Mouse (Mus musculus) hindbrain, embryonic 14.5 days (tissue): ENCODE results near the gene Taf9. TPM values are rescaled to one million over a fixed set of nuclear protein-coding genes. Genes with fewer than 3 reads are reported as not detected.

Experiments used
- ATAC-seq: fragments of 200-750 bp; cut with Nextera tagmentation; 2 replicates; pipeline ENCODE4 v1.8.0; 2017; ENCODE audit warnings: moderate number of reproducible peaks, mild to moderate bottlenecking, moderate TSS enrichment, moderate library complexity; ENCODE audit not compliant: low FRiP score
- DNase-seq: peaks from one replicate; pipeline ENCODE4 v3.0.0-alpha.2; 2015; ENCODE audit warnings: low spot score
- H3K27ac ChIP-seq: fragments of 300-500 bp; sonication (generic); 2 replicates; pipeline ENCODE4 v1.5.1; 2014; ENCODE audit warnings: mild to moderate bottlenecking, moderate library complexity
- H3K27me3 ChIP-seq: fragments of 300-500 bp; sonication (generic); 2 replicates; pipeline ENCODE4 v1.6.1; 2014; ENCODE audit warnings: mild to moderate bottlenecking, low read length, mixed read lengths; ENCODE audit not compliant: control insufficient read depth, insufficient read depth
- H3K36me3 ChIP-seq: fragments of 300-500 bp; sonication (generic); replicated peaks from 2 replicates; pipeline ENCODE4 v1.6.1; 2014; ENCODE audit not compliant: control insufficient read depth, insufficient read depth
- H3K4me1 ChIP-seq: fragments of 300-500 bp; sonication (generic); replicated peaks from 2 replicates; pipeline ENCODE4 v1.6.1; 2014; ENCODE audit warnings: antibody characterized with exemption, low read length, mixed read lengths; ENCODE audit not compliant: control insufficient read depth, insufficient read depth
- H3K4me2 ChIP-seq: fragments of 300-500 bp; sonication (generic); replicated peaks from 2 replicates; pipeline ENCODE4 v1.6.1; 2014; ENCODE audit warnings: mild to moderate bottlenecking, moderate library complexity
- H3K4me3 ChIP-seq: fragments of 300-500 bp; sonication (generic); replicated peaks from 2 replicates; pipeline ENCODE4 v1.5.1; 2014; ENCODE audit warnings: mild to moderate bottlenecking, low read length
- H3K9ac ChIP-seq: fragments of 300-500 bp; sonication (generic); 2 replicates; pipeline ENCODE4 v1.6.1; 2014
- H3K9me3 ChIP-seq: fragments of 300-500 bp; sonication (generic); 2 replicates; pipeline ENCODE4 v1.6.1; 2016; ENCODE audit warnings: low read length; ENCODE audit not compliant: control insufficient read depth
- WGBS: fragments of 180-500 bp; shearing (Covaris S2); extraction: QIAGEN DNeasy Blood & Tissue Kit; methylation state at CpG from one replicate; pipeline ENCODE4 v1.1.7; 2014; 5-methylcytosine and 5-hydroxymethylcytosine counted together
- polyA plus RNA-seq: library from polyadenylated mRNA; unstranded; fragments of >200 nt; fragmentation: Nextera tagmentation; extraction: Ambion mirVana; gene quantifications from 2 replicates; pipeline ENCODE4 v1.2.1, GENCODE M21; 2014

The Taf9 gene
- polyA plus RNA-seq: 27.4 and 41.7 TPM in 2 replicates

GRCm38 (mm10) chr13:100651439-100652186 is at the start of gene Taf9:
Gene Taf9, plus strand, starts transcription at chr13:100651579.
- no peak for DNase-seq
- peak; percentile 75; the same call in 1 of the 2 replicates for ATAC-seq
- H3K9me3 ChIP-seq: no peaks in the 10 kb centered on the region
- WGBS: under 1% methylated on average over 61 of the region's 63 CpGs
- H3K4me3 ChIP-seq: peak within 1 kb of the TSS; percentile 96
- peaks cover 10% of the 10 kb centered on the region for H3K4me1 ChIP-seq
- peak within 1 kb of the TSS; percentile 97 for H3K27ac ChIP-seq
- H3K36me3 ChIP-seq: peaks cover 30% of the 10 kb centered on the region
- peak within 1 kb of the TSS; percentile 95 for H3K4me2 ChIP-seq
- peak within 1 kb of the TSS; percentile 78 for H3K9ac ChIP-seq
- no peaks in the 10 kb centered on the region for H3K27me3 ChIP-seq

GRCm38 (mm10) chr13:100602239-100602902 is 49.0 kb upstream of the Taf9 start:
- Histone ChIP-seq H3K27me3 (no peaks in the 10 kb centered on the region), H3K4me3 (no peak overlapping the region), H3K27ac (no peak overlapping the region), H3K9me3 (no peaks in the 10 kb centered on the region), H3K4me1 (no peaks in the 10 kb centered on the region), H3K4me2 (no peak overlapping the region), H3K9ac (no peak overlapping the region), H3K36me3 (no peaks in the 10 kb centered on the region)
- DNase-seq (no peak), ATAC-seq (no peak)
- WGBS: 65% methylated on average over 5 of the region's 5 CpGs

GRCm38 (mm10) chr13:100603031-100603737 is 48.2 kb upstream of the Taf9 start:
- no peaks in the 10 kb centered on the region for H3K27me3 ChIP-seq
- no peaks in the 10 kb centered on the region for H3K36me3 ChIP-seq
- no peaks in the 10 kb centered on the region for H3K4me1 ChIP-seq
- H3K4me3 ChIP-seq: no peak overlapping the region
- no peak overlapping the region for H3K4me2 ChIP-seq
- WGBS: 87% methylated on average over 10 of the region's 10 CpGs
- no peaks in the 10 kb centered on the region for H3K9me3 ChIP-seq
- H3K27ac ChIP-seq: no peak overlapping the region
- DNase-seq (no peak), ATAC-seq (no peak)
- no peak overlapping the region for H3K9ac ChIP-seq

- Histone ChIP-seq H3K27me3 (no peaks in the 10 kb centered on the region), H3K4me1 (no peaks in the 10 kb centered on the region), H3K4me2 (no peak overlapping the region), H3K9ac (no peak overlapping the region), H3K27ac (no peak overlapping the region), H3K9me3 (no peaks in the 10 kb centered on the region), H3K36me3 (no peaks in the 10 kb centered on the region), H3K4me3 (no peak overlapping the region)
- 91% methylated on average over 11 of the region's 11 CpGs for WGBS
- DNase-seq (no peak), ATAC-seq (no peak)
Measured at GRCm38 (mm10) chr13:100603738-100604095, 47.7 kb upstream of the Taf9 start.

GRCm38 (mm10) chr13:100605845-100606244 is 45.5 kb upstream of the Taf9 start:
- Histone ChIP-seq H3K4me2 (no peak overlapping the region), H3K36me3 (no peaks in the 10 kb centered on the region), H3K4me3 (no peak overlapping the region), H3K9me3 (no peaks in the 10 kb centered on the region), H3K4me1 (no peaks in the 10 kb centered on the region), H3K27ac (no peak overlapping the region), H3K27me3 (no peaks in the 10 kb centered on the region), H3K9ac (no peak overlapping the region)
- 64% methylated on average over 1 of the region's 1 CpGs for WGBS
- DNase-seq (no peak), ATAC-seq (no peak)

GRCm38 (mm10) chr13:100607756-100608155 is 43.6 kb upstream of the Taf9 start:
- Histone ChIP-seq H3K4me3 (no peak overlapping the region), H3K27me3 (no peaks in the 10 kb centered on the region), H3K4me1 (no peaks in the 10 kb centered on the region), H3K27ac (no peak overlapping the region), H3K9me3 (no peaks in the 10 kb centered on the region), H3K9ac (no peak overlapping the region), H3K36me3 (peaks cover 7% of the 10 kb centered on the region; the same call in 1 of the 2 replicates), H3K4me2 (no peak overlapping the region)
- no peak for DNase-seq
- 88% methylated on average over 8 of the region's 8 CpGs for WGBS
- ATAC-seq: no peak

- Histone ChIP-seq H3K36me3 (peaks cover 7% of the 10 kb centered on the region; the same call in 1 of the 2 replicates), H3K4me1 (no peaks in the 10 kb centered on the region; the same call in 1 of the 2 replicates), H3K4me2 (no peak overlapping the region), H3K27ac (no peak overlapping the region), H3K27me3 (no peaks in the 10 kb centered on the region), H3K9me3 (0 out of 2 replicates have a peak, but pooled peaks cover 4% of the 10 kb centered on the region), H3K9ac (no peak overlapping the region), H3K4me3 (no peak overlapping the region)
- ATAC-seq: no peak
- DNase-seq: no peak
- WGBS: 93% methylated on average over 13 of the region's 13 CpGs
Measured at GRCm38 (mm10) chr13:100611266-100611665, 40.1 kb upstream of the Taf9 start.

- WGBS: 94% methylated on average over 10 of the region's 10 CpGs
- no peak overlapping the region for H3K27ac ChIP-seq
Measured at GRCm38 (mm10) chr13:100612251-100612650, 39.1 kb upstream of the Taf9 start.

GRCm38 (mm10) chr13:100612903-100613302 is 38.5 kb upstream of the Taf9 start:
- 60% methylated on average over 2 of the region's 2 CpGs for WGBS
- no peaks in the 10 kb centered on the region; the same call in 1 of the 2 replicates for H3K4me1 ChIP-seq
- H3K9me3 ChIP-seq: 0 out of 2 replicates have a peak, but pooled peaks cover 4% of the 10 kb centered on the region
- peaks cover 14% of the 10 kb centered on the region for H3K36me3 ChIP-seq
- H3K4me2 ChIP-seq: no peak overlapping the region
- ATAC-seq (no peak), DNase-seq (no peak)
- no peak overlapping the region for H3K4me3 ChIP-seq
- no peak overlapping the region for H3K9ac ChIP-seq
- no peak overlapping the region for H3K27ac ChIP-seq
- H3K27me3 ChIP-seq: peaks cover 7% of the 10 kb centered on the region

More at GRCm38 (mm10) chr13:100612251-100612650, 39.1 kb upstream of the Taf9 start:
- H3K4me3 ChIP-seq: no peak overlapping the region
- no peak overlapping the region for H3K4me2 ChIP-seq
- H3K36me3 ChIP-seq: peaks cover 7% of the 10 kb centered on the region
- H3K4me1 ChIP-seq: no peaks in the 10 kb centered on the region; the same call in 1 of the 2 replicates
- no peak for ATAC-seq
- 0 out of 2 replicates have a peak, but pooled peaks cover 4% of the 10 kb centered on the region for H3K9me3 ChIP-seq
- no peak overlapping the region for H3K9ac ChIP-seq
- H3K27me3 ChIP-seq: peaks cover under 1% of the 10 kb centered on the region; the same call in 1 of the 2 replicates
- no peak for DNase-seq
